Mouse (Mus musculus): ENCODE measurements around the gene Carmil1. TPM values are rescaled to one million over a fixed set of nuclear protein-coding genes. Genes with fewer than 3 reads are reported as not detected.

Carmil1 gene
- polyA plus RNA-seq, 1 experiment: 9.8 TPM

DNA sequence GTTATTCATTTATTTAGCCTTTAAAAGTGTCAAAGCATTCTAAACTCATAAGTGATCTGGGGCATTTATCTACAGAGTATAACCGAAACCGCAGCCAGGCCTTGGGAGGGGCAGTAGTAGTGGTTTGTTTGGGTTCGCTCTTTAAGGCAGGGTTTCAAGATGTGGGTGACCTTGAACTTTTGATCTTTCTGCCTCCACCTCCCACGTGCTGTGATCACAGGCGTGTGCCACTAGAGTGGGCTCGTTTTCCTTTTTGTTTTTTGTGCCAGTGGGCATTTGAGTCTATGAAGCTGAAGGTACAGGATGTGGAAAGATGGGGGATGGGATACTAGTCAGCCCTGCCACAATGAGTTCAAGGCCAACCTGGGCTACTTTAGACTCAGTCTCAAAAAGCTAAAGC lies 34.3 kb downstream of the Carmil1 start:
- Histone ChIP-seq H3K36me3 (ENCODE audit: control insufficient read depth, insufficient read depth, low read length) (no peaks in the 10 kb centered on the region), H3K4me1 (ENCODE audit: control insufficient read depth, insufficient read depth, insufficient read length, low read length) (peaks cover 40% of the 10 kb centered on the region; the same call in 1 of the 2 replicates), H3K4me3 (ENCODE audit: low read depth, low read length) (no peak overlapping the region), H3K27ac (ENCODE audit: insufficient read depth, low read depth, low read length) (peak overlapping the region; percentile 83), H3K27me3 (ENCODE audit: control insufficient read depth, insufficient read depth, low read length) (no peaks in the 10 kb centered on the region)
- WGBS: 33% methylated on average over 6 of the region's 6 CpGs
- no peak for TF ChIP-seq POLR2A (IDR thresholded peaks at IDR 0.05; ENCODE audit: low read depth, low read length)
- no peak for TF ChIP-seq CTCF (IDR thresholded peaks at IDR 0.05; ENCODE audit: extremely low read depth, insufficient read length, insufficient replicate concordance, low read depth, low read length)

GRCm38 (mm10) chr13:24244613-24245012 lies 36.0 kb downstream of the Carmil1 start:
- Histone ChIP-seq H3K27ac (ENCODE audit: insufficient read depth, low read depth, low read length) (no peak overlapping the region), H3K4me1 (ENCODE audit: control insufficient read depth, insufficient read depth, insufficient read length, low read length) (peaks cover 45% of the 10 kb centered on the region; the same call in 1 of the 2 replicates), H3K27me3 (ENCODE audit: control insufficient read depth, insufficient read depth, low read length) (no peaks in the 10 kb centered on the region), H3K36me3 (ENCODE audit: control insufficient read depth, insufficient read depth, low read length) (no peaks in the 10 kb centered on the region), H3K4me3 (ENCODE audit: low read depth, low read length) (no peak overlapping the region)
- 67% methylated on average over 11 of the region's 11 CpGs for WGBS
- no peak for TF ChIP-seq POLR2A (IDR thresholded peaks at IDR 0.05; ENCODE audit: low read depth, low read length)
- no peak for TF ChIP-seq CTCF (IDR thresholded peaks at IDR 0.05; ENCODE audit: extremely low read depth, insufficient read length, insufficient replicate concordance, low read depth, low read length)

- Histone ChIP-seq H3K36me3 (ENCODE audit: control insufficient read depth, insufficient read depth, low read length) (no peaks in the 10 kb centered on the region), H3K27me3 (ENCODE audit: control insufficient read depth, insufficient read depth, low read length) (no peaks in the 10 kb centered on the region), H3K4me3 (ENCODE audit: low read depth, low read length) (no peak overlapping the region), H3K27ac (ENCODE audit: insufficient read depth, low read depth, low read length) (no peak overlapping the region), H3K4me1 (ENCODE audit: control insufficient read depth, insufficient read depth, insufficient read length, low read length) (peaks cover 52% of the 10 kb centered on the region; the same call in 1 of the 2 replicates)
- WGBS: 83% methylated on average over 4 of the region's 4 CpGs
- TF ChIP-seq POLR2A (IDR thresholded peaks at IDR 0.05; ENCODE audit: low read depth, low read length) (no peak), CTCF (IDR thresholded peaks at IDR 0.05; ENCODE audit: extremely low read depth, insufficient read length, insufficient replicate concordance, low read depth, low read length) (no peak)
These were observed 36.6 kb downstream of the Carmil1 start for GRCm38 (mm10) chr13:24243964-24244363.

GRCm38 (mm10) chr13:24242429-24243106 lies 38.0 kb downstream of the Carmil1 start:
- TF ChIP-seq CTCF (IDR thresholded peaks at IDR 0.05; ENCODE audit: extremely low read depth, insufficient read length, insufficient replicate concordance, low read depth, low read length) (no peak), POLR2A (IDR thresholded peaks at IDR 0.05; ENCODE audit: low read depth, low read length) (no peak)
- H3K4me1 ChIP-seq (ENCODE audit: control insufficient read depth, insufficient read depth, insufficient read length, low read length): peaks cover 54% of the 10 kb centered on the region; the same call in 1 of the 2 replicates
- H3K27ac ChIP-seq (ENCODE audit: insufficient read depth, low read depth, low read length): peak overlapping the region; percentile 94
- 31% methylated on average over 5 of the region's 5 CpGs for WGBS
- H3K27me3 ChIP-seq (ENCODE audit: control insufficient read depth, insufficient read depth, low read length): no peaks in the 10 kb centered on the region
- H3K4me3 ChIP-seq (ENCODE audit: low read depth, low read length): no peak overlapping the region
- no peaks in the 10 kb centered on the region for H3K36me3 ChIP-seq (ENCODE audit: control insufficient read depth, insufficient read depth, low read length)

- H3K36me3 ChIP-seq (ENCODE audit: control insufficient read depth, insufficient read depth, low read length): no peaks in the 10 kb centered on the region
- no peak overlapping the region for H3K4me3 ChIP-seq (ENCODE audit: low read depth, low read length)
- peak overlapping the region; percentile 62 for H3K27ac ChIP-seq (ENCODE audit: insufficient read depth, low read depth, low read length)
- 15% methylated on average over 5 of the region's 5 CpGs for WGBS
- TF ChIP-seq CTCF (IDR thresholded peaks at IDR 0.05; ENCODE audit: extremely low read depth, insufficient read length, insufficient replicate concordance, low read depth, low read length) (no peak), POLR2A (IDR thresholded peaks at IDR 0.05; ENCODE audit: low read depth, low read length) (no peak)
- H3K27me3 ChIP-seq (ENCODE audit: control insufficient read depth, insufficient read depth, low read length): no peaks in the 10 kb centered on the region
- peaks cover 53% of the 10 kb centered on the region; the same call in 1 of the 2 replicates for H3K4me1 ChIP-seq (ENCODE audit: control insufficient read depth, insufficient read depth, insufficient read length, low read length)
These were observed 39.4 kb downstream of the Carmil1 start for GRCm38 (mm10) chr13:24241201-24241600.

- Histone ChIP-seq H3K27ac (ENCODE audit: insufficient read depth, low read depth, low read length) (no peak overlapping the region), H3K27me3 (ENCODE audit: control insufficient read depth, insufficient read depth, low read length) (no peaks in the 10 kb centered on the region), H3K4me3 (ENCODE audit: low read depth, low read length) (no peak overlapping the region), H3K36me3 (ENCODE audit: control insufficient read depth, insufficient read depth, low read length) (no peaks in the 10 kb centered on the region), H3K4me1 (ENCODE audit: control insufficient read depth, insufficient read depth, insufficient read length, low read length) (peaks cover 48% of the 10 kb centered on the region; the same call in 1 of the 2 replicates)
- TF ChIP-seq POLR2A (IDR thresholded peaks at IDR 0.05; ENCODE audit: low read depth, low read length) (no peak), CTCF (IDR thresholded peaks at IDR 0.05; ENCODE audit: extremely low read depth, insufficient read length, insufficient replicate concordance, low read depth, low read length) (no peak)
- 74% methylated on average over 4 of the region's 4 CpGs for WGBS
These were observed 40.2 kb downstream of the Carmil1 start for GRCm38 (mm10) chr13:24240430-24240829.

DNA sequence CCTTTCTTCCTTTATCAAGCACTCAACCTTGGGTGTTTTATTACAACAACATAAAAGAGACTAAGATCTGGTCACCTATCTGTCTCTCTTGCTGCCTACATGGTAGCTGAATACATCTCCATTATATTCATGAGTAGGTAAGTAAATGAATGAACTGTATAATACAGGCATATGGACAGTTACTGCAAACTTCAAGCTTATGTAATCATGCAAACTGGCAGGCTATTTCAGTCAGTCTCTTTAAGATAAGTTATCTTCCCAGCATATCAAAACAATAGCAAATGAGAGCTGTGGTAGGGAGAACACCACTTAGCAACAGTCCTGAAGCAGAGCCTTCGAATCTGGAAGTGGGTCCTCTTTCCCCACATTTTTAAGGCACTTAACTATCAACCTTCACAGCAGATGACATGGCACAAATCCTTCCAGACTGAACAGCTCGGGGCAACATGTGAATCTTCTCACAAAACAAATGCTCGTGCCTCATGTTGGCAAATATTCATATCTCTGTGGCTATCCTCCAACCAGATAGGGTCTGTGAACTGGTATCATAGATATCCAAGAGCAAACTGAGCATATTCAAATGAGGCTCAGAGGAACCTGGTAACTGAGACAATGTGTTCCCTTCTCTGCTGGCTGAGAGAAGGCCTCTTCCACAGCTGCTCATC lies 42.0 kb downstream of the Carmil1 start:
- TF ChIP-seq CTCF (IDR thresholded peaks at IDR 0.05; ENCODE audit: extremely low read depth, insufficient read length, insufficient replicate concordance, low read depth, low read length): no peak
- TF ChIP-seq POLR2A (IDR thresholded peaks at IDR 0.05; ENCODE audit: low read depth, low read length): no peak
- Histone ChIP-seq H3K4me3 (ENCODE audit: low read depth, low read length) (no peak overlapping the region), H3K27me3 (ENCODE audit: control insufficient read depth, insufficient read depth, low read length) (no peaks in the 10 kb centered on the region), H3K27ac (ENCODE audit: insufficient read depth, low read depth, low read length) (0 out of 2 replicates have a peak overlapping the region, but pooled peaks have one; percentile 1), H3K4me1 (ENCODE audit: control insufficient read depth, insufficient read depth, insufficient read length, low read length) (peaks cover 44% of the 10 kb centered on the region; the same call in 1 of the 2 replicates), H3K36me3 (ENCODE audit: control insufficient read depth, insufficient read depth, low read length) (no peaks in the 10 kb centered on the region)
- WGBS: 24% methylated on average over 3 of the region's 3 CpGs
